ENCODE assay signal across 9 mouse cellular contexts in the genomic region with DNA sequence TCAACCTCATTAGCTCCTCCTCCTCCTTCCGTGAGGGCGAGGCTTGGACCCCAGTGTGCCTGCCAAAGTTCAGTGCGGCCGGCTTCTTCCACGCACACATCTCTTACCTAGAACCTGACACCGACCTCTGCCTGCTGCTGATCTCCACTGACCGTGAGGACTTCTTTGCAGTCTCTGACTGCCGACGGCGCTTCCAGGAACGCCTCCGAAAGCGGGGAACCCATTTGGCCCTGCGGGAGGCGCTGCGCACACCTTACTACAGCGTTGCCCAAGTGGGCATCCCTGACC. TPM values are rescaled to one million over a fixed set of nuclear protein-coding genes. Genes with fewer than 3 reads are reported as not detected.
DNase-seq lines count a peak whose midpoint lies in the region; ATAC-seq and TF ChIP-seq lines count a peak whose summit lies in the region.
"Had no signal": no experiment of that assay in that cellular context is flagged by ENCODE, and none has a peak within 500 bp of the region (broad histone marks: within the 10 kb centered on the region; RNA-seq: fewer than 3 reads in every experiment).

No protein-coding gene starts in this region.

- H3K4me1 ChIP-seq in kidney, postnatal 0 days (replicated peaks; ENCODE audit: insufficient read depth, low read length) = peaks cover 10% of the 10 kb centered on the region
- peaks cover 4% of the 10 kb centered on the region; the same call in 1 of the 2 replicates for H3K4me1 ChIP-seq in forebrain, embryonic 11.5 days (replicated peaks; ENCODE audit: control insufficient read depth, insufficient read depth, low read length)
- H3K4me1 ChIP-seq in limb, embryonic 11.5 days (ENCODE audit: control insufficient read depth, insufficient read depth, low read length) = peaks cover 14% of the 10 kb centered on the region
- peaks cover 8% of the 10 kb centered on the region; the same call in 1 of the 2 replicates for H3K4me1 ChIP-seq in neural tube, embryonic 14.5 days (ENCODE audit: control insufficient read depth, insufficient read depth, low read length)

- DNase-seq in kidney, postnatal 0 days (ENCODE audit: low spot score) = no peak
- DNase-seq in kidney, adult 18-20 months = no peak
- no peak for DNase-seq in forebrain, embryonic 11.5 days (ENCODE audit: low spot score)
- DNase-seq in limb, embryonic 11.5 days (ENCODE audit: low spot score) = no peak
- no peak for DNase-seq in gastrocnemius, postnatal 36 days
- DNase-seq in lung, postnatal 36 days = no peak

- 0 out of 2 replicates have a peak overlapping the region, but pooled peaks have one; percentile 31 for H3K9ac ChIP-seq in kidney, postnatal 0 days (ENCODE audit: low read depth, low read length)
- H3K9ac ChIP-seq in forebrain, embryonic 11.5 days (ENCODE audit: low read length) = no peak overlapping the region; the same call in 1 of the 2 replicates
- no peak overlapping the region for H3K9ac ChIP-seq in limb, embryonic 11.5 days (ENCODE audit: low read length)
- H3K9ac ChIP-seq in neural tube, embryonic 14.5 days (replicated peaks; ENCODE audit: low read depth, low read length) = peak overlapping the region; percentile 42; the same call in 1 of the 2 replicates

- peak overlapping the region; percentile 56 for H3K4me2 ChIP-seq in kidney, postnatal 0 days (ENCODE audit: low read length)
- peak overlapping the region; percentile 69 for H3K4me2 ChIP-seq in forebrain, embryonic 11.5 days (ENCODE audit: low read depth, low read length, severe bottlenecking)
- peak overlapping the region; percentile 83 for H3K4me2 ChIP-seq in limb, embryonic 11.5 days (ENCODE audit: low read depth, severe bottlenecking)
- peak overlapping the region; percentile 56 for H3K4me2 ChIP-seq in neural tube, embryonic 14.5 days (ENCODE audit: low read depth, low read length)

- TF ChIP-seq CTCF in kidney, postnatal 0 days (IDR thresholded peaks at IDR 0.05; ENCODE audit: low read depth) = no peak

- peak; percentile 9; the same call in 1 of the 2 replicates for ATAC-seq in kidney, postnatal 0 days (replicated peaks; ENCODE audit: low FRiP score, low read depth)
- no peak for ATAC-seq in forebrain, embryonic 11.5 days (replicated peaks; ENCODE audit: low FRiP score)
- peak; percentile 31; the same call in 1 of the 2 replicates for ATAC-seq in limb, embryonic 11.5 days (ENCODE audit: insufficient number of reproducible peaks, low FRiP score, low TSS enrichment, low read depth)
- no peak for ATAC-seq in neural tube, embryonic 14.5 days (ENCODE audit: low read depth)
- ATAC-seq in monocyte, adult 5-6 weeks (replicated peaks; ENCODE audit: insufficient number of reproducible peaks, low FRiP score, low TSS enrichment, poor library complexity, severe bottlenecking) = no peak

- WGBS in kidney, postnatal 0 days = 24% methylated on average over 17 of the region's 17 CpGs
- 8% methylated on average over 17 of the region's 17 CpGs for WGBS in forebrain, embryonic 11.5 days
- 11% methylated on average over 17 of the region's 17 CpGs for WGBS in limb, embryonic 11.5 days
- WGBS in neural tube, embryonic 14.5 days = 9% methylated on average over 17 of the region's 17 CpGs

- H3K36me3 ChIP-seq in kidney, postnatal 0 days (ENCODE audit: insufficient read depth, low read length) = peaks cover 3% of the 10 kb centered on the region; the same call in 1 of the 2 replicates
- H3K36me3 ChIP-seq in forebrain, embryonic 11.5 days (ENCODE audit: control insufficient read depth, insufficient read depth, low read length) = no peaks in the 10 kb centered on the region
- H3K36me3 ChIP-seq in limb, embryonic 11.5 days (ENCODE audit: control insufficient read depth, insufficient read depth, low read length) = no peaks in the 10 kb centered on the region; the same call in 1 of the 2 replicates
- peaks cover 11% of the 10 kb centered on the region for H3K36me3 ChIP-seq in neural tube, embryonic 14.5 days (ENCODE audit: control insufficient read depth, insufficient read depth, low read length)

- intact Hi-C loops in gastrocnemius, postnatal 36 days (cut with DNase I) = loop anchor here (5.0 kb wide), 1 partner anchor 151 kb away; the partner anchor contains the start of gene Amigo3

- H3K27me3 ChIP-seq in kidney, postnatal 0 days (ENCODE audit: insufficient read depth, low read length) = no peaks in the 10 kb centered on the region
- H3K27me3 ChIP-seq in forebrain, embryonic 11.5 days (ENCODE audit: control insufficient read depth, insufficient read depth, low read length) = peaks cover 18% of the 10 kb centered on the region
- H3K27me3 ChIP-seq in limb, embryonic 11.5 days (ENCODE audit: control insufficient read depth, insufficient read depth, low read length) = peaks cover 14% of the 10 kb centered on the region; the same call in 1 of the 2 replicates
- peaks cover 3% of the 10 kb centered on the region; the same call in 1 of the 2 replicates for H3K27me3 ChIP-seq in neural tube, embryonic 14.5 days (ENCODE audit: control insufficient read depth, insufficient read depth, low read length)

- H3K4me3 ChIP-seq in kidney, postnatal 0 days (replicated peaks; ENCODE audit: low read depth, low read length) = peak overlapping the region; percentile 30
- peak overlapping the region; percentile 29 for H3K4me3 ChIP-seq in forebrain, embryonic 11.5 days (ENCODE audit: low read depth, low read length)
- peak overlapping the region; percentile 31 for H3K4me3 ChIP-seq in limb, embryonic 11.5 days (ENCODE audit: low read depth, low read length)
- peak overlapping the region; percentile 27; the same call in 1 of the 2 replicates for H3K4me3 ChIP-seq in neural tube, embryonic 14.5 days (ENCODE audit: low read depth, low read length)

- H3K9me3 ChIP-seq in kidney, postnatal 0 days (replicated peaks; ENCODE audit: low read length) = no peaks in the 10 kb centered on the region
- no peaks in the 10 kb centered on the region for H3K9me3 ChIP-seq in forebrain, embryonic 11.5 days (ENCODE audit: control insufficient read depth, low read length)
- no peaks in the 10 kb centered on the region for H3K9me3 ChIP-seq in limb, embryonic 11.5 days (ENCODE audit: control insufficient read depth, low read length)
- no peaks in the 10 kb centered on the region for H3K9me3 ChIP-seq in neural tube, embryonic 14.5 days (ENCODE audit: control insufficient read depth, low read length)
- H3K9me3 ChIP-seq: G1E had no signal

- no peak overlapping the region for H3K27ac ChIP-seq in kidney, postnatal 0 days
- H3K27ac ChIP-seq in forebrain, embryonic 11.5 days (ENCODE audit: low read depth, low read length) = no peak overlapping the region
- no peak overlapping the region for H3K27ac ChIP-seq in limb, embryonic 11.5 days (replicated peaks; ENCODE audit: low read depth, low read length)
- no peak overlapping the region for H3K27ac ChIP-seq in neural tube, embryonic 14.5 days (ENCODE audit: low read depth, low read length)

RNA-seq across cellular contexts. Expression of gene Mst1r, which starts 5.1 kb away (rescaled TPM):
- 1.1 and 1.4 TPM in 2 replicates for polyA plus RNA-seq in kidney, postnatal 0 days (2015; fragmentation: Nextera tagmentation; extraction: Ambion mirVana)
- polyA plus RNA-seq in forebrain, embryonic 11.5 days (2014; fragmentation: Nextera tagmentation; extraction: Ambion mirVana) = 0.36 and 0.43 TPM in 2 replicates
- 0.35 and 0.36 TPM in 2 replicates for polyA plus RNA-seq in limb, embryonic 11.5 days (2014; fragmentation: Nextera tagmentation; extraction: Ambion mirVana)
- polyA plus RNA-seq in neural tube, embryonic 14.5 days (2014; fragmentation: Nextera tagmentation; extraction: Ambion mirVana) = 0.51 and 1.5 TPM in 2 replicates
- total RNA-seq in monocyte, adult 5-6 weeks (2017) = 0.29 to 3.2 TPM (median 1.6 TPM) in 3 replicates
- total RNA-seq in gastrocnemius, postnatal 36 days (2021) = under 1 TPM; 0.59 to 0.61 TPM
- total RNA-seq: G1E had no signal

RNA-seq across cellular contexts. Expression of gene Mon1a, which starts 13.6 kb away (rescaled TPM):
- polyA plus RNA-seq in kidney, postnatal 0 days (2015; fragmentation: Nextera tagmentation; extraction: Ambion mirVana) = 11.1 and 12.7 TPM in 2 replicates
- 14.7 and 14.9 TPM in 2 replicates for polyA plus RNA-seq in forebrain, embryonic 11.5 days (2014; fragmentation: Nextera tagmentation; extraction: Ambion mirVana)
- 12.4 and 12.6 TPM in 2 replicates for polyA plus RNA-seq in limb, embryonic 11.5 days (2014; fragmentation: Nextera tagmentation; extraction: Ambion mirVana)
- polyA plus RNA-seq in neural tube, embryonic 14.5 days (2014; fragmentation: Nextera tagmentation; extraction: Ambion mirVana) = 21.3 and 23.4 TPM in 2 replicates
- total RNA-seq in monocyte, adult 5-6 weeks (2017) = 13.0 to 22.8 TPM (median 16.4 TPM) in 3 replicates
- total RNA-seq in gastrocnemius, postnatal 36 days (2021) = 10 to 100 TPM in 1 of 2 experiments, 1 to 10 TPM in 1; 8.7 to 10.4 TPM

RNA-seq across cellular contexts. Expression of gene Actl11, which starts 26.7 kb away (rescaled TPM):
- not detected in 2 replicates for polyA plus RNA-seq in kidney, postnatal 0 days (2015; fragmentation: Nextera tagmentation; extraction: Ambion mirVana)
- not detected in 2 replicates for polyA plus RNA-seq in forebrain, embryonic 11.5 days (2014; fragmentation: Nextera tagmentation; extraction: Ambion mirVana)
- polyA plus RNA-seq in limb, embryonic 11.5 days (2014; fragmentation: Nextera tagmentation; extraction: Ambion mirVana) = not detected in 2 replicates
- polyA plus RNA-seq in neural tube, embryonic 14.5 days (2014; fragmentation: Nextera tagmentation; extraction: Ambion mirVana) = not detected in 2 replicates
- 0.19 TPM in 1 of 3 replicates, not detected in the others for total RNA-seq in monocyte, adult 5-6 weeks (2017)
- not detected for total RNA-seq in gastrocnemius, postnatal 36 days (2021)
- polyA plus RNA-seq: G1E had no signal

RNA-seq across cellular contexts. Expression of gene Rbm6, which starts 28.5 kb away (rescaled TPM):
- 40.2 and 46.8 TPM in 2 replicates for polyA plus RNA-seq in kidney, postnatal 0 days (2015; fragmentation: Nextera tagmentation; extraction: Ambion mirVana)
- 112 and 119 TPM in 2 replicates for polyA plus RNA-seq in forebrain, embryonic 11.5 days (2014; fragmentation: Nextera tagmentation; extraction: Ambion mirVana)
- 91.1 and 103 TPM in 2 replicates for polyA plus RNA-seq in limb, embryonic 11.5 days (2014; fragmentation: Nextera tagmentation; extraction: Ambion mirVana)
- polyA plus RNA-seq in neural tube, embryonic 14.5 days (2014; fragmentation: Nextera tagmentation; extraction: Ambion mirVana) = 87.1 and 96.0 TPM in 2 replicates
- 166 to 202 TPM (median 177 TPM) in 3 replicates for total RNA-seq in monocyte, adult 5-6 weeks (2017)
- 10 to 100 TPM; 16.4 to 19.1 TPM for total RNA-seq in gastrocnemius, postnatal 36 days (2021)

RNA-seq across cellular contexts. Expression of gene Camkv, which starts 33.9 kb away (rescaled TPM):
- polyA plus RNA-seq in kidney, postnatal 0 days (2015; fragmentation: Nextera tagmentation; extraction: Ambion mirVana) = 0.95 and 1.3 TPM in 2 replicates
- 7.4 and 8.0 TPM in 2 replicates for polyA plus RNA-seq in forebrain, embryonic 11.5 days (2014; fragmentation: Nextera tagmentation; extraction: Ambion mirVana)
- 4.4 and 4.6 TPM in 2 replicates for polyA plus RNA-seq in limb, embryonic 11.5 days (2014; fragmentation: Nextera tagmentation; extraction: Ambion mirVana)
- 12.5 and 20.1 TPM in 2 replicates for polyA plus RNA-seq in neural tube, embryonic 14.5 days (2014; fragmentation: Nextera tagmentation; extraction: Ambion mirVana)
- total RNA-seq in monocyte, adult 5-6 weeks (2017) = not detected in 3 replicates
- under 1 TPM in 1 of 2 experiments, not detected in 1; 0.28 TPM for total RNA-seq in gastrocnemius, postnatal 36 days (2021)
- polyA plus RNA-seq: G1E had no signal

Comparison
In these comparisons a context has a peak if more than half of its experiments do, and no peak if none do; other contexts are left out.
1. ATAC-seq: peak in kidney, postnatal 0 days (single experiment) and limb, embryonic 11.5 days (single experiment); none in forebrain, embryonic 11.5 days (single experiment), neural tube, embryonic 14.5 days (single experiment) and monocyte, adult 5-6 weeks (single experiment).
2. H3K9ac ChIP-seq: peak in kidney, postnatal 0 days (single experiment) and neural tube, embryonic 14.5 days (single experiment); none in forebrain, embryonic 11.5 days (single experiment) and limb, embryonic 11.5 days (single experiment).
3. Peak in every context shown above with its lines, with median percentiles within 50 percentile points of each other: H3K4me2 ChIP-seq and H3K4me3 ChIP-seq.